Mouse (Mus musculus) c-Kit-positive CD71-positive TER-119-positive erythroid progenitor cells, embryonic 14.5 days (primary cell): ENCODE measurements around the gene Fuz.
"Not testable (repeated sequence)": the region's sequence is repeated elsewhere in the genome, so short reads cannot be mapped to it uniquely, and the experiment has no call there.

Experiments used
- DNase-seq: peaks from one replicate; pipeline ENCODE4 v3.0.0-alpha.2; 2013; ENCODE audit warnings: low spot score

Fuz gene

GRCm38 (mm10) chr7:44860576-44861428, 35.1 kb upstream of the Fuz start:
- peak; percentile 61 for DNase-seq

GRCm38 (mm10) chr7:44861429-44861816, 34.5 kb upstream of the Fuz start:
- no peak for DNase-seq

GRCm38 (mm10) chr7:44862434-44862833, 33.4 kb upstream of the Fuz start:
- no peak for DNase-seq

GRCm38 (mm10) chr7:44863210-44863609, 32.7 kb upstream of the Fuz start:
- no peak for DNase-seq

- no peak for DNase-seq
These were observed 31.8 kb upstream of the Fuz start for GRCm38 (mm10) chr7:44863982-44864494.

GRCm38 (mm10) chr7:44864595-44865542, 31.0 kb upstream of the Fuz start:
- no peak for DNase-seq

- DNase-seq, result no peak
These were observed 29.4 kb upstream of the Fuz start for GRCm38 (mm10) chr7:44866276-44867009.

GRCm38 (mm10) chr7:44867010-44867702, 28.7 kb upstream of the Fuz start:
- DNase-seq, result no peak

GRCm38 (mm10) chr7:44867802-44868201, 28.1 kb upstream of the Fuz start:
- no peak for DNase-seq

- no peak for DNase-seq
These were observed 27.4 kb upstream of the Fuz start for GRCm38 (mm10) chr7:44868465-44868864.

GRCm38 (mm10) chr7:44868919-44869696, 26.8 kb upstream of the Fuz start:
- no peak for DNase-seq

GRCm38 (mm10) chr7:44869697-44870528, 26.0 kb upstream of the Fuz start, which contains the start of gene Ptov1:
Ptov1 (minus strand) TSS chr7:44869788.
- DNase-seq, result peak; percentile 81

GRCm38 (mm10) chr7:44870614-44871013, 25.3 kb upstream of the Fuz start:
- DNase-seq, result no peak

- no peak for DNase-seq
These were observed 24.7 kb upstream of the Fuz start for GRCm38 (mm10) chr7:44871181-44871580.

GRCm38 (mm10) chr7:44871774-44872173, 24.1 kb upstream of the Fuz start:
- not testable (repeated sequence) for DNase-seq

- DNase-seq, result no peak
These were observed 18.0 kb upstream of the Fuz start for GRCm38 (mm10) chr7:44877833-44878232.

- no peak for DNase-seq
These were observed 12.8 kb upstream of the Fuz start for GRCm38 (mm10) chr7:44883036-44883435.

GRCm38 (mm10) chr7:44884637-44885036, 11.2 kb upstream of the Fuz start:
- no peak for DNase-seq

GRCm38 (mm10) chr7:44886964-44887363, 8.9 kb upstream of the Fuz start:
- DNase-seq, result no peak
